Mouse (Mus musculus) heart, postnatal 25 days (tissue): ENCODE results near the gene Cntnap3. TPM values are rescaled to one million over a fixed set of nuclear protein-coding genes. Genes with fewer than 3 reads are reported as not detected.
"Not testable (repeated sequence)": the region's sequence is repeated elsewhere in the genome, so short reads cannot be mapped to it uniquely, and the experiment has no call there.

Experiments used
- DNase-seq: peaks from one replicate; pipeline ENCODE4 v3.0.0; 2022; ENCODE audit warnings: low spot score
- intact Hi-C: fragments of 180-260 bp; cut with DNase I; formaldehyde crosslinking; loops from one replicate; pipeline ENCODE4 v1.15.1; 2025
- total RNA-seq, 2 experiments: library from RNA; stranded (reverse); gene quantifications; 2 replicates each; pipeline ENCODE4 v1.2.3; 2021

The Cntnap3 gene
- not detected for total RNA-seq

DNA sequence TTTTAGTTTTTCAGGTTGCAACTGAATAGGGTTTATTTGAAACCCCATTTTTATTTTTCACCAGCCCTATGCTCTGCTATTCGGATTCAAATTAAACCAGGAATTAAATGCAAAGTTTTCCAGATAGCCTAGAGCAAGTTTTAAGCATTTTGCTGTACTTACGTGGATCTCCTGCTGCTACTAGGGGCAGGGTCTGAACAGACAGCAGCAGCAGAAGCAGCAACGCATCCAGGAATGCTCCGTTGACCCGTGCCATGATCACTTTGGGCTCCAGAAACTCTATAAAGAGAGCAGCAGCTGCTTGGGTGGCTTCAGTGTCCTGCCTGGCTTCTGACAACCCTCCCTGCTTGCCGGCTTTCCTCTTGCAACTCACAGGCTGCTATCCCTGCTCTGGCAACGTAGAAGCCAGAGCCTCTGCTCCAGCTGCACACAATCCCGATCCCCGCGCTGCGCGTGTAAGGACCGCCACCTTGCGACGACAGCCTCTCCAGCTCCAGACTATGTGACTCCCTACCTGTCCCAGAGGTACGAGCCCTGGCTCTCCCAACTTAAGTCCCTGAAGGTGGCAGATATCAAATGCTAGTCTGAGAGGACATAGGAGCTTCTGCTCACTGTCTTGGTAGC lies at the start of gene Cntnap3:
TSS of gene Cntnap3 (minus strand) at position 371 of the 624 bp plus-strand sequence.
- DNase-seq = no peak
- intact Hi-C loops = no loop called here

DNA sequence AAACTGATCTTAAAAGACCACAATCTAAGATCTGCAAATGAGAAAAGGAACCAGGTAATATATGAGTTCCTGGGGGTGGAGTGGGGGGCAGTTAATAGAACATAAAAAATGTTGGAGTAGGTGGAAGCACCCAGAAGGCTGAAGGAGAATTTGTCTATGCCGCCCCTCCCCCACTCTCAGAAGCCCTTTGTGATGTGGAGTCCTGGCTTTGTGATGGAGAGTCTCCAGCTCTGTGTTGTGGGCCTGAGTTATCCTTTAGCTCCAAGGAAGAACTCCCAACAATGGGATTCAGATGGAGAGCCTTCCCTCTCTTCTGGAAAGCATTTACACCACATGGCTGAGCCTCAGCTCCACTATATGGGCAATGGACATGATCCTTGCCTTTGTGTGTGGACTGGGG lies 13.4 kb upstream of the Cntnap3 start, which contains the start of gene Spata31:
TSS of gene Spata31 (plus strand) at position 216 of the 400 bp plus-strand sequence.
- intact Hi-C loops = no loop called here
- DNase-seq = no peak

DNA sequence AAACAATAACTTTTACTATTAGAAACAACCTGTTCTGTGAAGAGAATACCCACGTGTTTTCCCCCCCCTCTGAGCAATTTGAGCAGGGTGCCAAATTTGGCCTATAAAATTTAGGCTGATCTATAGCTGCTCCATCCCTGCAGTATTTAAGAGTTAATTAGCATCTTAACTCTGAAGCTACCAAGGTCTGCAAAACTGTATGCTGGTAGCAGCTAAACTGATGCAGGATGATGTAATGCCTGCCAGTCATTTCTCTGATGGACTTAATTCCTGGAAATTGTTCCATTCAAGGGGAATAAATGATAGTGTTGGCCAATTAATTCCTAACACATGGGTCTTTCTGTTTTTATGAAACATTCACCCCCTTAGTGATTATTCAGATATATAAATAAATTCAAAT lies 623 bp downstream of the Cntnap3 start:
- intact Hi-C loops = no loop called here
- no peak for DNase-seq

DNA sequence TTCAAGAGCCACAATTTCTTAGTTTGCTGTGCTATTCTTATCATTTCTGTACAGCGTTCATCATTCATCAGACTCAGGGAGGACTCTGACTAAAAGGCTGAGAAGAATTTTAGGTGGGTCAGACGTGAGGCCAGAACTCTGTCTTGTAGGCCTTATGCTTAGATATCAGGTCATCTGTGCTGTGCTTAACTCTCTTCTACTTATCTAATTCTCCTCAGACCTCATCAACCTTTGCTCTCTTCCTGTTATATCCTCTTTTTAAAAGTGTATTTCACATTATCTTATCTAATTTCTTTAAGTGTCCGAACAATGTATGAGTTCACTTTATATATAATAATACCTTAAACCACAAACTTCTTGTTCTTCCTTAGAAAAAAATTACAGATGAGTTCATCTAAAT lies 38.4 kb downstream of the Cntnap3 start:
- intact Hi-C loops = no loop called here
- DNase-seq = no peak

DNA sequence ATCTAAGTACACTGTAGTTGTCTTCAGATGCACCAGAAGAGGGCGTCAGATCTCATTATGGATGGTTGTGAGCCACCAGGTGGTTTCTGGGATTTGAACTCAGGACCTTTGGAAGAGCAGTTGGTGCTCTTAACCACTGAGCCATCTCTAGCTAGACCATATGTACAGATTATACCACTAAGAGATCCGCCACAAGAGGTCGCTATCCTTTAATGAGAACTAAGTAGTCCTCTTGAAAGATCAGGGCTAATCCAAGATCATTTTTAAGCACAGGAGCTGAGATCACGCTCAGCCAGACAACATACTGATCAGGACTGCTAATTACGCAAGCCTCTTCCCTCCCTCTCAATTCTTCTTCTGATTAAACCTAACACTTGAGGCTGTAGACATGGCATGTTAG lies 78.9 kb downstream of the Cntnap3 start:
- intact Hi-C loops = not testable (repeated sequence)

DNA sequence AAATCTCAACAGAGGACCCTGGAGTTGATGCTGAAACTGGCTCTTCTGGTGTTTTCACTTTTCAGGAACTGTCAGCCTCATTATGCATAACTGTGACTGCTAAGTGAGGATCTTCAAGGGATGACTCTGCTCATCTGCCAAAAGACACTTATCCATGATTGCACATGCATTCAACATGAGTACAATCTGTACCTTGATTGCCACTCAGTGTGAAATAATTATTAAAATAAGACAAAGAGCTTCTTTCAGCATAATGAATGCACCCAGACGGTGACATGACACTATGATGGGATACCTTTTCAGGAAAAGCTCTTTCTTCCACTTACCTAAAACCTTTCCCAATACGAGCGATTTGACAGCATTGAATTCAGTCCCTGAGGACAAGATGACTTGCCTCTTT lies 158.4 kb downstream of the Cntnap3 start:
- no peak for DNase-seq
- intact Hi-C loops = no loop called here

More for the DNA sequence above, 78.9 kb downstream of the Cntnap3 start:
- not testable (repeated sequence) for DNase-seq

DNA sequence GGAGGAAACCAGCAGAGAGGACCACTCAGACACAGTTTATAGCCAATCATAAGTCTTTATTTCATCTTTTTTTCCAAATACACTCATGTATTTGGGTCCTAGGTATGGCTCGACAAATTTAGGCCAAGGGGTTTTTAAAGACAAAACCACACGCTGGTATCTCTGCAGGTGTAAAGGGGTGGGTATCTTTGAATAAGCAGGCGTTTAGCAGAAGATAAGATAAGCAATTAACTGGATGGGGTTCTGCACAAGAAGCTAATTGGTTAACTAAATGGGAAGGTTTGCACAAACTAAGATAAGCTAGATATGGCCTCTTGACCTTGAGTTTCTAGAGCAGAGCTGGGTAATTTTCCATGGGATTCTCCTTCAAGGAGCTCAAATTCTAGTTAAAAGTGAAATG lies 171.5 kb downstream of the Cntnap3 start:
- DNase-seq = no peak
- intact Hi-C loops = no loop called here

DNA sequence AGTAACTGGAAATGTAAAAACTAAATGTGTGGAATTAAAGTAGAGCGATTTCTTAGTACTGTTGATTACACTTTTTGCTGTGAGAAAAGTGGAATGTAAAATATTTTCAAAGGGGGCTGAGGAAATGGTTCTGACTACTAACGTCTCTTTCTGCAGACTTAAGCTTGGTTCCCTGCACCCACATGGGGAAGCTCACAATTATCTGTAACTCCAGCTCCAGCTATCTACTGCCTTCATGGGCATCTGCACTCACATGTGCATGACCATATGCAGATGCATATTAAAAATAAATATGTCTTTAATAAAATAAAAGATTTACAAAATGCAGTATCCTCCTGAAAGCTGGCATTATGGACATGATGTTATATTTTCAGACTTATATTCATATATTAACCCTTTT lies 187.0 kb downstream of the Cntnap3 start:
- no peak for DNase-seq
- intact Hi-C loops = no loop called here

DNA sequence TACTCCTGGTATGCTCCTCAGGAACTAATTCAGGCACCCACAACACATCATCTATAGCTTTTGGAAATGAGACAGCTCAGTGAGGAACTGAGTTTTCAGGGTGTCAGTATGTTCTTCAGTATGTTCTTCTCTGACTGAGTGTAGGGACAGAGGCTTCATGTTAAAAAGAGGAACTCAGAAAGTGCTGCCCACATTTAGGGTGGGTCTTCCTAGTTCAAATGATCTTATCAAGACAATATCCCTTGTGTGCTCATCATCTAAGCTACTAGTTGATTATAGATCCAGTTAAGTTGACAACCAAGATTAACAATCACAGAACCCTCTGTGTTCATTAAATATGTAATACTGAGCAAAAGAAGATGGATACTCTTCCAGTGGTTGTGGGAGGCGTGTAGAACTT lies 211.3 kb downstream of the Cntnap3 start:
- no peak for DNase-seq
- intact Hi-C loops = no loop called here

Other genes starting within 250 kb of the Cntnap3 start
- gene Spata31, start 13.5 kb upstream of the Cntnap3 start, total RNA-seq = not detected
- gene Spata31d1c, start 129.1 kb upstream of the Cntnap3 start, total RNA-seq = not detected
- gene Prss47, start 148.8 kb upstream of the Cntnap3 start, total RNA-seq = not detected
- 10 to 100 TPM; 16.6 to 20.6 TPM for gene Mfsd14b, start 209.0 kb upstream of the Cntnap3 start, total RNA-seq
- gene Olfr465-ps1, start 234.1 kb upstream of the Cntnap3 start, total RNA-seq = not detected
- gene Olfr466, start 246.3 kb upstream of the Cntnap3 start, total RNA-seq = not detected